Mouse (Mus musculus): ENCODE results near the gene Zfp994. TPM values are rescaled to one million over a fixed set of nuclear protein-coding genes. Genes with fewer than 3 reads are reported as not detected.
"Not testable (repeated sequence)": the region's sequence is repeated elsewhere in the genome, so short reads cannot be mapped to it uniquely, and the experiment has no call there.

Gene Zfp994
- 1 to 10 TPM; 4.9 to 5.0 TPM for total RNA-seq (2021)
- long read RNA-seq, experiment 1, full-length matches to known transcripts: 4 of 6 reads
- long read RNA-seq, experiment 1, partial matches to known transcripts: 0 of 6 reads
- long read RNA-seq, experiment 1, other reads (novel, unspliced or antisense): 2 of 6 reads
- long read RNA-seq, experiment 2, partial matches to known transcripts: 1 of 5 reads
- long read RNA-seq, experiment 2, other reads (novel, unspliced or antisense): 4 of 5 reads

GRCm38 (mm10) chr17:22225422-22226012 lies at the start of gene Zfp994:
Gene Zfp994, minus strand, starts transcription at chr17:22225616.
- DNase-seq (ENCODE audit: low spot score in 2 of 2): peak; percentile 95 to 97

DNA sequence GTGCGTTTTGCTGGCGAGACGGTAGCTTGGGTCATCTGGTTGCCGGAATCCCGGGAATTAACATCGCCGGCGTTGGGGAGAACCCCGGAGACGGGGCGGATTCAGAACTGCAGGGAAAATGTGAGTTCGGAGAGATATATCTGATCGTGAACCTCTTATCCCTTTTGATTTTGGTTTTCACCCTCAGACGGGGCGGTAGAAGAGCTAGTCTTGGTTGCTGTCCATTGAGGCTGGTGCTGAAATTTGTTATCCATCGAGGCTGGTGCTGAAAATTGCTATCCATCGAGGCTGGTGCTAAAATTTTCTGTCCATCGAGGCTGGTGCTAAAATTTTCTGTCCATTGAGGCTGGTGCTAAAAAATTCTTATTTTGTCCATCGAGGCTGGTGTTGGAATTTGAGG lies 5.3 kb upstream of the Zfp994 start:
- not testable (repeated sequence) for DNase-seq (ENCODE audit: low spot score in 2 of 2)

GRCm38 (mm10) chr17:22225015-22225414 lies 401 bp downstream of the Zfp994 start:
- DNase-seq (ENCODE audit: low spot score in 2 of 2): peak in 1 of 2 experiments; percentile 1

- DNase-seq (ENCODE audit: low spot score in 2 of 2): peak in 1 of 2 experiments; percentile 5
These were observed 59.6 kb downstream of the Zfp994 start, which contains the start of gene Zfp947 for GRCm38 (mm10) chr17:22165722-22166294. Gene Zfp947, minus strand, starts transcription at chr17:22166190.

DNA sequence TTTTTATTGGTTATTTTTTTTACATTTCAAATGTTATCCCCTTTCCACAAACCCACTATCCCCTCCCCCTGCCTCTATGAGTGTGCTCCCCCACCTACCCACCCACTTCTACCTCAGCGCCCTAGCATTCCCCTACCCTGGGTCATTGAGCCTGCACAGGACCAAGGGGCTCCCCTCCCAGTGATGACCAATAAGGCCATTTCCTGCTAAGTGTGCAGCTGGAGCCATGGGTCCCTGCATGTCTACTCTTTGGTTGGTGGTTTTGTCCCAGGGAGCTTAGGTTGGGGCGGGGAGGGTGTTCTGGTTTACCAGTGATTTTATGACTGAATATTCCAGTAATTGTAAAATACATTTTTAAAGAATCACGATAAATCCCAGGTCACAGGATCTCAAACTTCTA lies 60.1 kb downstream of the Zfp994 start:
- DNase-seq (ENCODE audit: low spot score in 2 of 2): not testable (repeated sequence)

GRCm38 (mm10) chr17:22153951-22154350 lies 71.5 kb downstream of the Zfp994 start:
- not testable (repeated sequence) for DNase-seq (ENCODE audit: low spot score in 2 of 2)

Other genes starting within 250 kb of the Zfp994 start
- under 1 TPM; 0.35 to 0.74 TPM for gene Zfp947, start 59.4 kb downstream of the Zfp994 start, total RNA-seq (2021)
- 10 to 100 TPM; 10.3 to 11.9 TPM for gene CT030661.1, start 89.2 kb upstream of the Zfp994 start, total RNA-seq (2021)
- 1 to 10 TPM; 9.0 to 9.3 TPM for gene Zfp944, start 135.8 kb upstream of the Zfp994 start, total RNA-seq (2021)
- 10 to 100 TPM; 10.9 to 11.5 TPM for gene Zfp758, start 135.8 kb upstream of the Zfp994 start, total RNA-seq (2021)
- gene Zfp946, start 198.6 kb upstream of the Zfp994 start, total RNA-seq (2021): 10 to 100 TPM; 11.6 to 14.5 TPM

Measured in left cerebral cortex, adult 18-20 months (tissue).